Mouse (Mus musculus): ENCODE data around the gene Cacna1c.
"Not testable (repeated sequence)": the region's sequence is repeated elsewhere in the genome, so short reads cannot be mapped to it uniquely, and the experiment has no call there.

Gene Cacna1c

GRCm38 (mm10) chr6:119213375-119213774, 17.2 kb upstream of the Cacna1c start:
- DNase-seq (ENCODE audit: extremely low spot score, low read depth, low spot score) = no peak

GRCm38 (mm10) chr6:119206006-119206405, 9.8 kb upstream of the Cacna1c start:
- DNase-seq (ENCODE audit: extremely low spot score, low read depth, low spot score) = not testable (repeated sequence)

GRCm38 (mm10) chr6:119204915-119205314, 8.7 kb upstream of the Cacna1c start:
- no peak for DNase-seq (ENCODE audit: extremely low spot score, low read depth, low spot score)

- DNase-seq (ENCODE audit: extremely low spot score, low read depth, low spot score) = no peak
Observed at GRCm38 (mm10) chr6:119204286-119204685, 8.1 kb upstream of the Cacna1c start.

- DNase-seq (ENCODE audit: extremely low spot score, low read depth, low spot score) = no peak
Observed at GRCm38 (mm10) chr6:119201575-119201974, 5.4 kb upstream of the Cacna1c start.

DNA sequence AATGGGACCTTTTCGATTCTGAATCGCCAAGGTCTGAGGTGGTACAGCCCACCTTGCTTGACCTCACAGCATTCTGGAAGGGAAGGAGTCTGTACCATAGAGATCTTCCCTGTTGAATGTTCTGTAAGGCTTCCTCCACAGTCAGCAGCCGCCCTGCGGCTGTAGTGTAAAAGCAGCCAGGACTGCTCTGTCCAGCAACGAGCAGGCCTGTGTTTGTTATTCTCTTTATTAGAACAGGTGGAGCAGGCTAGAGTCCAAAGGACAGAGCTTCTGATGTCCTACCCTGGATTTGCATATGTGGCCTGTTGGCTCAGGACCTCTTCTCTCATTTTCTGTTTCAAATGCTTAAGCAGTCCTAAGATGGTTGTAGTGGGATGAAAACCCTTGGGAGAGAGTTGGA, 4.1 kb upstream of the Cacna1c start:
- no peak for DNase-seq (ENCODE audit: extremely low spot score, low read depth, low spot score)

GRCm38 (mm10) chr6:119199274-119199879, 3.2 kb upstream of the Cacna1c start:
- DNase-seq (ENCODE audit: extremely low spot score, low read depth, low spot score) = no peak

- DNase-seq (ENCODE audit: extremely low spot score, low read depth, low spot score) = no peak
Observed at GRCm38 (mm10) chr6:119198534-119199273, 2.5 kb upstream of the Cacna1c start.

- no peak for DNase-seq (ENCODE audit: extremely low spot score, low read depth, low spot score)
Observed at GRCm38 (mm10) chr6:119194601-119195000, 1.6 kb downstream of the Cacna1c start.

DNA sequence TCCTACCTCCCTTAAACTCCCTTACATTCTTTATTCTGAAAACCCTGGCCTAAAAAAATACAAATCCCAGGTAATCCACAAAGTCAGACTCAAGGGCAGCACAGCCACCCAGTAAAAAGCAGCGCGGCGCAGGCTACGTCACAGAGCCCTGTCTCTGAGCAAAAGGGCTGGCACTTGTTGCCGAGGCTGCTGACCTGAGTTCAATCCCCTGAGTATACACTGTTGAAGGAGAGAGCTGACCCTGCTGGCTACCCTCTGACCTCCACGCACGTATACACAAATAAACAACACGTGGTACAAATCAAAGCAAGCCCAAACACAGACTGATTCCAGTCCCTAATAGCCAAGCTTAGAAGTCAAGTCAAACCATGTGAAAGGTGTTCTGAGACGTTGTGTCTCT, 2.1 kb downstream of the Cacna1c start:
- DNase-seq (ENCODE audit: extremely low spot score, low read depth, low spot score) = no peak

DNA sequence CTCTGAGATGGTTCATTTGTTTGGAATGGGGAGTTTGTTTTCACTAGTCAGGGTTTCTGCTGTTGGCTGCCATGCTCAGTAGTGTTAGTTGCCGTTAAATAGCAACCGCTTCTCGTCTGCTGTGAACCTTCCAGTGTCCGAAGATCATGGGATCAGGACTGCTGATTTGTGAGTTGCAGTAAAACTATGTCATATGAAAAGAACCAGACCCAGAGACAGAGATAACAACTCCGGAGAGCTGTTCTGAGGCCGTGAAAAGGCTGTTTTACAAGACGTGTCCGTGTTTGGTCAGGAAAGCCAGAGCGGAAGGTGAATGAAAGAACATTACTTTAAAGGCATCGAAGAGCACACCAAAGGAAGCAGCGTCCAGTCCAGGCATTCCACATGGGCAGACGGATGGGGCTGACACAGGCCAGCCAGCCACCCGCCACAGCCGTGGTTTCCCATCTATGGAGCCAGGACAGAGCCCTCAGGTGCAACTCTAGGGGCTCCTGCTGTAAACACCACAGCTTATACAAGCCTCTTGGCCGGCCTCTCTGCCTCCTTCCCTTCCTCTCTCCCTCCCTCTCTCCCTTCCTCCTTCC, 2.6 kb downstream of the Cacna1c start:
- no peak for DNase-seq (ENCODE audit: extremely low spot score, low read depth, low spot score)

DNA sequence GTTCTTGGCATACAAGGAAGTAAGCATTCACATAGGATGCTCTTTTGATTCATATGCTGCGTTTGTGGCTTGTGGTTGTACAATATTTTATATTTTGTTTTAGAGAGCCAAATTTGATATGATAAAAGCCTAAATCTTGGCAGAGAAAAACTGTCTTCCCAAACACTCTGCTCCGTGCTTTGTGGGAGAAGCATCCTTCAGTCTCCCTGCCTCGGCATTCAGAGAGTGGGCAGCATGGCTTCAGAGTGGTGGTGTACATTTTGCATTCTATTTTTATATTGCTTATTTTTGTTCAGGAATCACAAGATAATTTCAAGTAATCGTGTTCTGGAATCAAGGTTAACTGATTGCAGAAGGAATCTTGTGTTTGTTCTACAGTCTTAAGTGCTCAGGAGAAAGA, 4.7 kb downstream of the Cacna1c start:
- no peak for DNase-seq (ENCODE audit: extremely low spot score, low read depth, low spot score)

DNA sequence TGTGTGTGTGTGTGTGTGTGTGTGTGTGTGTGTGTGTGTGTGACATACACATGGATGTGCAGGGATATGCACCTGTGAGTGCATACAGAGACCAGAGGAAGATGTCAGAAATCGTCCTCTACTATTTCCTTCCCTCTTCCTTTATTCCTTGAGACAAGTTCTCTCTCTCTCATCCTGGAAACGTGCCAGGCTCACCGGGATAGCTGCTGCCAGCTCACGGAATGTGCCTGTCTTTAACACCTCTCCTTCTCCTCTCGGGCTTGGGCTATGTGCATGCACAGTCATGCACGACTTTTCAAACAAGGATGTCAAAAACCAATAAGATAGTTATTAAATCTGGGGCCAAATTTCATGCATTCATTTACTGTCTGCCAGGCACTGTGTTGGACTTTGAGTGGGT, 8.6 kb downstream of the Cacna1c start:
- DNase-seq (ENCODE audit: extremely low spot score, low read depth, low spot score) = no peak

GRCm38 (mm10) chr6:119186658-119187057, 9.6 kb downstream of the Cacna1c start:
- DNase-seq (ENCODE audit: extremely low spot score, low read depth, low spot score) = no peak

- DNase-seq (ENCODE audit: extremely low spot score, low read depth, low spot score) = no peak
Observed at GRCm38 (mm10) chr6:119183781-119184180, 12.4 kb downstream of the Cacna1c start.

GRCm38 (mm10) chr6:119182211-119182610, 14.0 kb downstream of the Cacna1c start:
- no peak for DNase-seq (ENCODE audit: extremely low spot score, low read depth, low spot score)

DNA sequence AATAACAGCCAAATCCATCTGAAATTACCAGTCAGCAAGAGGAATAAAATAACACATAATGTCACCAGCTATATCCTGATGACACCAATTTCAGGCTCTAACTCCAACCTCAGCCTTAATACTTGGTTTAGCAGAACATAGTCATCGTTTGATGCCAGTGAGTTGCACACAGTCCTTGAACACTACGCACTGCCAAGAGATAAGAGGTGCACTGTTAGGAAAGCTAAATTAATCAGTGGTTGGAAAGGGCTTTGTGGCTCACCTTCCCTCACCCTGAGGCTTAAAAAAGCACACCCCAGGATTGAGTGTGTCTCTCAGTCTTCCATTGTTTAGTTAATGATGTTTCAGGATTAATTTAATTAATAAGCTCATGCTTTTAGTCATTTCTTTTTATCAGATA, 16.0 kb downstream of the Cacna1c start:
- no peak for DNase-seq (ENCODE audit: extremely low spot score, low read depth, low spot score)

DNA sequence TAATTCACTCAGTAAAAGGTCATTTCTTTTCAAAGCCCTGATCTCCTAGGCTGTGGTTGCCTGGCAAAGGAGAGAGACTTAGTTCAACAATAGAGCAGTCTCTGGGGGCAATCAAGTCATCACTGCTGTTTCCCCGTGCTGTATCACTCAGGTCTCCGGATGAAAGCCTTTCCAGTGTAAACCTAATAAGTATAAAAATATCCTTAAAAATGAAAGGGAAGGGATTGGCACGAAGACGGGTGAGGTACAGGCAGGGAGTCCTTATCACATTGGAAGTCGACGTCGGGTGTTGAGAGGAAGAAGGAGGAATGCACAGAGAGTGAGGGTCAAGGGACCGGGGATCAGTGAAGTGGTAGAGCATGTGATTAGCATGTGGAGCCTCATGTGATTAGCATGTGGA, 19.1 kb downstream of the Cacna1c start:
- no peak for DNase-seq (ENCODE audit: extremely low spot score, low read depth, low spot score)

- no peak for DNase-seq (ENCODE audit: extremely low spot score, low read depth, low spot score)
Observed at GRCm38 (mm10) chr6:119176103-119176502, 20.1 kb downstream of the Cacna1c start.

DNA sequence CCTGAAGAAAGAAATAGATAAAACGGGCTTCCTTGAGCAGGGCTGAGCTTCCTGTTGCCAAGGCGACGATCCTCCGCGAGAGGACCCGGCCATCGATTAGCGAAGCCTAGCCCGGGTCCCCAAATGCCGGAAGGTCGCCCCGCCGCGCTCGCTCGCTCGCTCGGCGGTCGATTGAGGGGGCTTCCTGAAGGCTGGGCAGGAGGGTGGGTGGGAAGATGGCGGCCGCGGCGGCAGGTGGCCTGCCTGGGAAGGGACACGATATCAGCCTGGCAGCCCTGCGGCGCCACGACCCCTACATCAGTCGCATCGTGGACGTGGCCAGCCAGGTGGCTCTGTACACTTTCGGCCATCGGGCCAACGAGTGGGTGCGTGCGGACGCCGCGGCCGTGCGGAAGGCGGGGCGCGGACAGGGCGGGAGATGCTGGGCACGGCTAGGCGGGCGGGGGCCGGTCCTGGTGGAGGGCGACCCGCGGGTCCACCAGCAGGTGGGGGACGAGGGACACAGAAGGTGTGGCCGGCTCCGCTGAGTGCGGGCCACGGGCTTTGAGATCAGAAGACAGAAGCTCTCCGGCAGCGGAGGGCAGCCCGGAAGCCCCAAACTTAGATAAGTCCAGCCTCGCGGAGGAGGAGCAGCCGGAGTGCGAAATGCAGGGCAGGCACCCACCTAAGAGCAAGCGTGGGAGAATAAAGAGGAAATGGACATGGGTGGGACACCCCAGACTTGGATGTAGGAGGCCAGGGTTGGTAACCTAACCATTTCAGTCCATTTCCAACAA, 21.0 kb downstream of the Cacna1c start, which contains the start of gene Dcp1b:
Gene Dcp1b, plus strand, starts transcription at position 176 of the 776 bp plus-strand sequence.
- peak; percentile 60 for DNase-seq (ENCODE audit: extremely low spot score, low read depth, low spot score)

DNA sequence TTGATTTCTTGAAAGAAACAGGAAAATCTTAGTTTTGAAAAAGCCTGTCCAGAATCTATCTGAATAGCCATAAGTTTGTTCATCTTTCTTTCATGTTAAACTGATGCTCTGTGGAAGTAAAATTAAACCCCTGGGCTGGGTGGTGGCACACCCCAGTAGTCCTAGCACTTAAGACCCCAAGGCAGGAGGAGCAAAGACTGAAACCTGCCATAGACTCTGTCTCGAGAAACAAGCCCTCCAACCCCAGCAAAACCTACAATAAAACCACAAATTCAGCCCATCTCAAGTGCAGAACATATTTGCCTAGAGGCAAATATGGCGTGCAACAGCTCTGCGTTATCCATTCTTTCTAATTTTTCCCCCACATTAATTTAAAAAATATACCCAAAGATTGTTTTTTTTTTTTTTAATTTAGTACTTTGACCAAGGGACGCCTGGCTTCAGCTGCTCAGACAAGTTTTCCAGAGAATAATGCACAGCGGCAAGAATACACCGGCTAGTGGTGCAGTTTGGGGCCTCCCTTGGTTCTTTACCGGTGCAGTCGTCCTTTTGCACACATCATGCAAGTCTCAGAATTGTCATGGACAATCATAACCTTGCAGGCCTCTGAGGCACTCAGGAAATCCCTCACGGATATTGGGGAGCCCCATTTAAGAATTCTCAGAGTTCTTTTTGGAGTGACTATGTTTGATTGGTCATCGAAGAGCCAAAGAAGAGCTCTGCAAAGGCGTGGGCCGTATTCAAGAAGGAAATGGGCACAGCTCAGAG, 21.7 kb downstream of the Cacna1c start:
- no peak for DNase-seq (ENCODE audit: extremely low spot score, low read depth, low spot score)
